Mouse (Mus musculus) heart, adult 18-20 months (tissue): Measurements from ENCODE around the gene Pom121l12. TPM values are rescaled to one million over a fixed set of nuclear protein-coding genes. Genes with fewer than 3 reads are reported as not detected.

Experiments
- DNase-seq, 2 experiments: peaks; one replicate each; pipeline ENCODE4 v3.0.0; 2021 to 2022; ENCODE audit warnings: mixed read lengths in 1 of 2
- long read RNA-seq, 2 experiments: library from polyadenylated mRNA; stranded (forward); transcript quantifications; one replicate each; pipeline ENCODE4 v2.0.0; 2021
- total RNA-seq, 2 experiments: library from RNA; stranded (reverse); gene quantifications; 2 replicates each; pipeline ENCODE4 v1.2.3; 2021

The Pom121l12 gene
- not detected for total RNA-seq
- long read RNA-seq, experiment 1 = 0 reads
- long read RNA-seq, experiment 2 = 0 reads

- DNase-seq = no peak
Observed at GRCm38 (mm10) chr11:14598976-14599375, at the start of gene Pom121l12. Pom121l12 (plus strand) TSS chr11:14599276.

GRCm38 (mm10) chr11:14611859-14612258, 12.8 kb downstream of the Pom121l12 start:
- no peak for DNase-seq
